Mouse (Mus musculus) cortical plate, adult 2 months (tissue): Measurements from ENCODE around the gene Akap7.

Source experiments
- CTCF ChIP-seq: fragments of 200-500 bp; IDR thresholded peaks from 2 replicates; pipeline ENCODE4 v1.5.1; 2011; ENCODE audit warnings: mild to moderate bottlenecking, control low read depth, low read length; ENCODE audit not compliant: insufficient read depth; ENCODE audit errors: extremely low read depth
- POLR2A ChIP-seq: fragments of 200-500 bp; IDR thresholded peaks from 2 replicates; pipeline ENCODE4 v1.6.1; 2011; ENCODE audit warnings: mild to moderate bottlenecking, low read length, control low read depth; ENCODE audit not compliant: insufficient read depth; ENCODE audit errors: extremely low read depth

- TF ChIP-seq CTCF, result no peak
- TF ChIP-seq POLR2A, result no peak
Observed at GRCm38 (mm10) chr10:25325690-25326089, 18.0 kb upstream of the Akap7 start.
